Comparison of ENCODE assay signal across 8 mouse cellular contexts in the genomic region with DNA sequence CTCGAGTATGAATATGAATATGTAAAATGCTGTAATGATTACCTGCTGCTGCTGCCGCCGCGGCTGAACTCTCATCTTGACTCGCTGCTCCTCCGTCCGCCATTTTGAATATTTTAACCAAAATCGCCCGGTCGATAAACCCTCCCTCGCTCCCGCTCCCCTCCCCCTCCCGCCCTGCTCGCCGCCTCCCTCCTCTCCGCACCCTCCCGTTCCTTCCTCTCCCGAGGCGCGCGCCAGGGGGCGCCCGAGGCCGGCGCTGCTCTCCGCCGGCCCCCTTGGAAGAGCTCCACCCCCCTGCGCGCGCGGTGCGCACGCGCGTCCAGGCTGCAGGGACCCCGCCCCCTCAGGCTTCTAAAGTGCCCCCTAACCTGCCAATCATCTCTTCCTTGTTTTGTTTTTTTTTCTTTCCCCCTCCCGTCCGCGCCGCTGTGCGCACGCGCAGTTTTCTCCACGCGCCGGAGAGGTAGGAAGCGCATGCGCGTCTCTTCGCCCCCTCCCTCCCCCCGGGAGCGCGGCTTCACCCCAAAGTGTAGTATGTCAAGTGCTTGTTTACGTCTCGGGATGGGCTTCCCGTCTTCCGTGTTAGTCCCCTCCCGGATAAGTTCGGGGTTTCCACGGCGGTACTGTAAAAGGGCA. TPM values are rescaled to one million over a fixed set of nuclear protein-coding genes. Genes with fewer than 3 reads are reported as not detected.
DNase-seq lines count a peak whose midpoint lies in the region; ATAC-seq lines count a peak whose summit lies in the region.

A gene (minus strand): TSS at position 159 of the 636 bp plus-strand sequence.

- H3K9ac ChIP-seq in hindbrain, embryonic 16.5 days (ENCODE audit: low read depth, low read length), result peak within 1 kb of the TSS; percentile 97

- peak; percentile 95 for DNase-seq in WW6 (ENCODE audit: low read depth, low spot score)
- peak; percentile 95 to 98 for DNase-seq in cerebellum, postnatal 4 days (ENCODE audit: low spot score in 2 of 2)
- peak; percentile 97 for DNase-seq in gastrocnemius, adult 18-20 months (ENCODE audit: low spot score)
- DNase-seq in left cerebral cortex, adult 18-20 months (ENCODE audit: low spot score in 2 of 2), result peak; percentile 94 to 97
- peak; percentile 96 for DNase-seq in right cerebral cortex, adult 18-20 months
- peak; percentile 84 for DNase-seq in urinary bladder, postnatal 10 days (ENCODE audit: low spot score)

- no peaks in the 10 kb centered on the region for H3K36me3 ChIP-seq in hindbrain, embryonic 16.5 days (ENCODE audit: control insufficient read depth, insufficient read depth, low read length)
- no peaks in the 10 kb centered on the region for H3K36me3 ChIP-seq in macrophage (ENCODE audit: inconsistent target)

- peaks cover 15% of the 10 kb centered on the region for H3K4me1 ChIP-seq in hindbrain, embryonic 16.5 days (ENCODE audit: control insufficient read depth, insufficient read depth, low read depth, low read length)

- no peaks in the 10 kb centered on the region for H3K27me3 ChIP-seq in hindbrain, embryonic 16.5 days (replicated peaks; ENCODE audit: control insufficient read depth, insufficient read depth, low read length)

- peak within 1 kb of the TSS; percentile 95 for H3K4me3 ChIP-seq in hindbrain, embryonic 16.5 days (ENCODE audit: low read length)
- H3K4me3 ChIP-seq in macrophage (ENCODE audit: inconsistent target), result peak within 1 kb of the TSS; percentile 59

- WGBS in hindbrain, embryonic 16.5 days, result under 1% methylated on average over 61 of the region's 61 CpGs
- WGBS in macrophage (ENCODE audit: missing documents), result 0% methylated on average over 59 of the region's 61 CpGs

- peak; percentile 88 for ATAC-seq in hindbrain, embryonic 16.5 days

- peak within 1 kb of the TSS; percentile 96 for H3K27ac ChIP-seq in hindbrain, embryonic 16.5 days (ENCODE audit: low read depth, low read length)
- peak within 1 kb of the TSS; percentile 61 for H3K27ac ChIP-seq in macrophage

- peaks cover 39% of the 10 kb centered on the region for H3K79me2 ChIP-seq in macrophage (ENCODE audit: inconsistent target)

- H3K9me3 ChIP-seq in hindbrain, embryonic 16.5 days (ENCODE audit: control insufficient read depth, low read length), result no peaks in the 10 kb centered on the region

- peak within 1 kb of the TSS; percentile 80 for H3K4me2 ChIP-seq in hindbrain, embryonic 16.5 days (ENCODE audit: low read length)

RNA-seq across cellular contexts. Expression of the gene that starts here (rescaled TPM):
- 1 to 10 TPM; 7.7 to 8.3 TPM for total RNA-seq in gastrocnemius, adult 18-20 months (2021)
- polyA plus RNA-seq in hindbrain, embryonic 16.5 days (2015; fragmentation: Nextera tagmentation; extraction: Ambion mirVana), result 14.3 and 15.5 TPM in 2 replicates
- total RNA-seq in left cerebral cortex, adult 18-20 months (2021), result 10 to 100 TPM; 17.4 to 19.6 TPM
- 10 to 100 TPM; 11.0 to 39.0 (median 25.1) TPM for total RNA-seq in macrophage (2018; cell fraction: chromatin; rRNA removed)
- total RNA-seq in macrophage (2018; cell fraction: cytosol; rRNA removed), result 10 to 100 TPM in 2 of 26 experiments, 1 to 10 TPM in 24; 4.3 to 11.8 (median 6.8) TPM
- total RNA-seq in macrophage (2018; cell fraction: nucleus; rRNA removed), result 10 to 100 TPM in 25 of 26 experiments, 1 to 10 TPM in 1; 7.2 to 31.5 (median 16.4) TPM
- 3.7 to 6.4 TPM (median 4.9 TPM) in 3 replicates for polyA plus RNA-seq in macrophage (2018)

Comparison
In these comparisons a context has a peak if more than half of its experiments do, and no peak if none do; other contexts are left out.
1. Peak in every context shown above with its lines: DNase-seq, ATAC-seq, H3K4me3 ChIP-seq and H3K27ac ChIP-seq.